Mouse (Mus musculus) hindlimb bud, embryonic 11.5 days (tissue): Measurements from ENCODE around the gene Pex16.
A peak's percentile ranks its signal among the peaks of the same experiment; 100 is the strongest.
"Not testable (repeated sequence)": the region's sequence is repeated elsewhere in the genome, so short reads cannot be mapped to it uniquely, and the experiment has no call there.

Experiments used
- DNase-seq: peaks from one replicate; pipeline ENCODE4 v3.0.0-alpha.2; 2012; ENCODE audit warnings: low read depth, low spot score; ENCODE audit errors: extremely low spot score

Gene Pex16

GRCm38 (mm10) chr2:92386821-92387570 is 12.5 kb downstream of the Pex16 start:
- DNase-seq: no peak

GRCm38 (mm10) chr2:92387646-92388045 is 13.2 kb downstream of the Pex16 start:
- no peak for DNase-seq

- DNase-seq: no peak
Observed at GRCm38 (mm10) chr2:92388081-92388517, 13.6 kb downstream of the Pex16 start.

- DNase-seq: peak; percentile 92
Observed at GRCm38 (mm10) chr2:92388891-92389641, 14.6 kb downstream of the Pex16 start.

- DNase-seq: no peak
Observed at GRCm38 (mm10) chr2:92389645-92390044, 15.2 kb downstream of the Pex16 start.

GRCm38 (mm10) chr2:92390206-92390930 is 15.9 kb downstream of the Pex16 start:
- DNase-seq: no peak

GRCm38 (mm10) chr2:92391116-92391515 is 16.6 kb downstream of the Pex16 start:
- no peak for DNase-seq

- no peak for DNase-seq
Observed at GRCm38 (mm10) chr2:92391703-92392317, 17.3 kb downstream of the Pex16 start.

GRCm38 (mm10) chr2:92392318-92393264 is 18.1 kb downstream of the Pex16 start:
- no peak for DNase-seq

GRCm38 (mm10) chr2:92395535-92395934 is 21.1 kb downstream of the Pex16 start:
- DNase-seq: no peak

GRCm38 (mm10) chr2:92397436-92397835 is 23.0 kb downstream of the Pex16 start:
- DNase-seq: no peak

- DNase-seq: not testable (repeated sequence)
Observed at GRCm38 (mm10) chr2:92399877-92400276, 25.4 kb downstream of the Pex16 start.

- DNase-seq: no peak
Observed at GRCm38 (mm10) chr2:92400682-92401081, 26.2 kb downstream of the Pex16 start.

GRCm38 (mm10) chr2:92401091-92401561 is 26.6 kb downstream of the Pex16 start, which contains the start of gene Mapk8ip1:
Gene Mapk8ip1 (minus strand): TSS chr2:92401263.
- no peak for DNase-seq

GRCm38 (mm10) chr2:92402591-92403326 is 28.3 kb downstream of the Pex16 start:
- DNase-seq: no peak

- DNase-seq: no peak
Observed at GRCm38 (mm10) chr2:92403776-92404319, 29.4 kb downstream of the Pex16 start.

GRCm38 (mm10) chr2:92404737-92405136 is 30.3 kb downstream of the Pex16 start:
- DNase-seq: no peak

- DNase-seq: no peak
Observed at GRCm38 (mm10) chr2:92405687-92406086, 31.2 kb downstream of the Pex16 start.
